Mouse (Mus musculus) embryonic facial prominence, embryonic 11.5 days (tissue): Measurements from ENCODE around the gene Irf2. TPM values are rescaled to one million over a fixed set of nuclear protein-coding genes. Genes with fewer than 3 reads are reported as not detected.

Experiments
- ATAC-seq: fragments of 200-750 bp; cut with Nextera tagmentation; replicated peaks from 2 replicates; pipeline ENCODE4 v1.8.0; 2017; ENCODE audit warnings: low read depth; ENCODE audit not compliant: insufficient number of reproducible peaks, low FRiP score, low TSS enrichment
- DNase-seq: peaks from one replicate; pipeline ENCODE4 v3.0.0-alpha.2; 2015; ENCODE audit warnings: low spot score
- H3K27ac ChIP-seq: fragments of 300-500 bp; sonication (generic); replicated peaks from 2 replicates; pipeline ENCODE4 v1.5.1; 2014; ENCODE audit warnings: mild to moderate bottlenecking, low read depth, low read length, control low read depth
- H3K27me3 ChIP-seq: fragments of 300-500 bp; sonication (generic); 2 replicates; pipeline ENCODE4 v1.6.1; 2014; ENCODE audit warnings: mild to moderate bottlenecking, low read length, moderate library complexity, mixed read lengths; ENCODE audit not compliant: control insufficient read depth, insufficient read depth
- H3K36me3 ChIP-seq: fragments of 300-500 bp; sonication (generic); replicated peaks from 2 replicates; pipeline ENCODE4 v1.6.1; 2014; ENCODE audit warnings: low read depth, mild to moderate bottlenecking, low read length, moderate library complexity, mixed read lengths; ENCODE audit not compliant: control insufficient read depth, insufficient read depth
- H3K4me1 ChIP-seq: fragments of 300-500 bp; sonication (generic); 2 replicates; pipeline ENCODE4 v1.6.1; 2014; ENCODE audit warnings: low read length, mixed read lengths; ENCODE audit not compliant: control insufficient read depth, insufficient read depth
- H3K4me2 ChIP-seq: fragments of 300-500 bp; sonication (generic); 2 replicates; pipeline ENCODE4 v1.6.1; 2014; ENCODE audit warnings: low read depth, mild to moderate bottlenecking, control low read depth, low read length, moderate library complexity
- H3K4me3 ChIP-seq: fragments of 300-500 bp; sonication (generic); 2 replicates; pipeline ENCODE4 v1.5.1; 2014; ENCODE audit warnings: low read depth, low read length, control low read depth
- H3K9ac ChIP-seq: fragments of 300-500 bp; sonication (generic); replicated peaks from 2 replicates; pipeline ENCODE4 v1.6.1; 2014; ENCODE audit warnings: mild to moderate bottlenecking, control low read depth, low read length
- H3K9me3 ChIP-seq: fragments of 300-500 bp; sonication (generic); replicated peaks from 2 replicates; pipeline ENCODE4 v1.6.1; 2016; ENCODE audit warnings: mild to moderate bottlenecking, low read length, inconsistent platforms, mixed read lengths; ENCODE audit not compliant: control insufficient read depth
- WGBS: fragments of 180-500 bp; shearing (Covaris S2); extraction: QIAGEN DNeasy Blood & Tissue Kit; methylation state at CpG from one replicate; pipeline ENCODE4 v1.1.7; 2014; 5-methylcytosine and 5-hydroxymethylcytosine counted together
- polyA plus RNA-seq: library from polyadenylated mRNA; unstranded; fragments of >200 nt; fragmentation: Nextera tagmentation; extraction: Ambion mirVana; gene quantifications from 2 replicates; pipeline ENCODE4 v1.2.1, GENCODE M21; 2014

The Irf2 gene
- polyA plus RNA-seq, 1 experiment from 2014 or later = 13.7 TPM

DNA sequence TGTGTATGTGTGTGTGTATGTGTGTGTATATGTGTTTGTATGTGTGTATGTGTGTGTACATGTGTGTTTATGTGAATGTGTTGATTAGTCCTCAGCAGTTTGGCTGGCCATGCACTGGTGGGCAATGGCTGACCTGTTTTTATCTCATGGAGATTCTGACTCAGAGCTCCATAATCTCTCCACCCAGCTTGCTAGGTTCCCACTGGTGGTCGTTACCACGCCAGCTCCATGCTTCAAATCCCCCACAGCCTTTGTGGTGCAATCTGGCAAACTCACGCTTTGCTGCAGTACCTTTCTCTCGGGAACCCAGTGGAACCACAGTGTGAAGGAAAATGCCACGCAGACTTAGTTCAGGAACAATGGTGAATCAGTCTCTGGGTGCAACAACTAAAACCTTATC, 54.8 kb downstream of the Irf2 start:
- no peaks in the 10 kb centered on the region for H3K9me3 ChIP-seq
- ATAC-seq (no peak), DNase-seq (no peak)
- H3K27ac ChIP-seq = no peak overlapping the region
- H3K4me3 ChIP-seq = no peak overlapping the region
- H3K27me3 ChIP-seq = no peaks in the 10 kb centered on the region
- H3K9ac ChIP-seq = no peak overlapping the region
- H3K4me1 ChIP-seq = no peaks in the 10 kb centered on the region
- H3K36me3 ChIP-seq = no peaks in the 10 kb centered on the region
- WGBS = 91% methylated on average over 5 of the region's 5 CpGs
- no peak overlapping the region for H3K4me2 ChIP-seq

DNA sequence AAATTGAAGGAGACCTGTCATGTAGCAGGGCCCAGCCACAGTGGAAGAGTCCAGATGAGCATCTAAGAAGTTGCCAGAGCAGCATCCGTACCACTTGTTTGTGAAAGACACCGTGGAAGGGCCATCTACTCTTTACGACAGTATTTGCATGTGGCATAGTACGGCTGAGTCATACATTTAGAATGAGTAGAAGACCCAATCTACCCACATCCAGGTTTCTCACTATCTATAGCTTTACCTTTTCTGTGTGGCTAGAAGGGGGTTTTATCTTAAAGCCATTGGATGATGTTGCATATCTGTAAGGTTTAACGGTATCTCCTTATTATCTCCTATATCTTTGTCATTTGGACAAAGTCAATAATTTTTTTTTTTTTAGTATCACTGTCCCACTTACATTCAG, 59.7 kb downstream of the Irf2 start:
- Histone ChIP-seq H3K9me3 (no peaks in the 10 kb centered on the region), H3K27ac (no peak overlapping the region), H3K4me3 (no peak overlapping the region), H3K9ac (no peak overlapping the region), H3K36me3 (no peaks in the 10 kb centered on the region), H3K4me2 (no peak overlapping the region), H3K4me1 (no peaks in the 10 kb centered on the region), H3K27me3 (no peaks in the 10 kb centered on the region)
- 96% methylated on average over 5 of the region's 5 CpGs for WGBS
- DNase-seq (no peak), ATAC-seq (no peak)

DNA sequence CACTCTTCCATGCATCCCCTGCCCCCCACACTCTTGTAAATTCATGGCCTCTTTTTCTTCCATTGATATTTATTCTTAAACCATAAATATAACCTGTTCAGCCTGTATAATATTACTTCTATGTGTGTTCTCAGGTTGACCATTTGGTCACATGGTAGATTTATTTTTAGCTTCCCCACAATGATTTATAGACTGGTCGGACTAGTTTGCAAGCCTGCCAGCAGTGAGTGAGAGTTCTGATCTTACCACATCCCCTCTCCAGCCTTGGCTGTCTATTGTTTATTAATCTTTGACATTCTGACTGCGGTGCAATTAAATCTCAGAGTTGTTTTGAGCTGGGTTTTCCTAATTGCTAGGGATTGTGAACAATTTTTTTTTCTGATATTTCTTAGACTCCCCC, 60.2 kb downstream of the Irf2 start:
- H3K27me3 ChIP-seq = no peaks in the 10 kb centered on the region
- DNase-seq = no peak
- H3K36me3 ChIP-seq = no peaks in the 10 kb centered on the region
- H3K9ac ChIP-seq = no peak overlapping the region
- H3K4me3 ChIP-seq = no peak overlapping the region
- no peak overlapping the region for H3K27ac ChIP-seq
- no peaks in the 10 kb centered on the region for H3K9me3 ChIP-seq
- no peak for ATAC-seq
- H3K4me2 ChIP-seq = no peak overlapping the region
- H3K4me1 ChIP-seq = no peaks in the 10 kb centered on the region
- WGBS = 75% methylated on average over 2 of the region's 2 CpGs

GRCm38 (mm10) chr8:46801153-46801684, 61.7 kb downstream of the Irf2 start:
- Histone ChIP-seq H3K4me2 (no peak overlapping the region), H3K36me3 (no peaks in the 10 kb centered on the region; the same call in 1 of the 2 replicates), H3K4me3 (no peak overlapping the region), H3K9me3 (no peaks in the 10 kb centered on the region), H3K27me3 (no peaks in the 10 kb centered on the region), H3K27ac (no peak overlapping the region), H3K9ac (no peak overlapping the region), H3K4me1 (no peaks in the 10 kb centered on the region)
- 100% methylated on average over 1 of the region's 1 CpGs for WGBS
- DNase-seq (no peak), ATAC-seq (no peak)

DNA sequence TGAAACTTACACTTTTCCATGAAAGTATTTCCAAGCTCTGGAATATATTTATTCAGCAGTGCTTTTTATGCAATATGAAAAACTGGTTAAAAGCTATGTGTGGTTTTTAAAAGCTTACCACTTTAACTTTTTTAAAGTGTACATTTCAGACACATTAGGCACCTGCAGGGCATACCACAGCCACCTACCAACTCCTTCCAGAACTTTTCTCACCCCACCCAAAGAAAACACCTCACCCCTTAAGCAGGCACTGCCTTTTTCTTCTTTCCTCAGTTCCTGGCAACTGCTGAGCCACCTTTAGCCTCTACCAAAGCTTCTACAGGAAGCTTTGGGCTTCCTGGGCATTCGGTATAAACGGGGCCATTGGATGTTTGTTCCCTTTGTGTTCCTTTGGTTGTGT, 62.5 kb downstream of the Irf2 start:
- Histone ChIP-seq H3K36me3 (no peaks in the 10 kb centered on the region; the same call in 1 of the 2 replicates), H3K9me3 (no peaks in the 10 kb centered on the region), H3K27me3 (no peaks in the 10 kb centered on the region), H3K27ac (no peak overlapping the region), H3K9ac (no peak overlapping the region), H3K4me1 (no peaks in the 10 kb centered on the region), H3K4me3 (no peak overlapping the region), H3K4me2 (no peak overlapping the region)
- WGBS = 87% methylated on average over 2 of the region's 2 CpGs
- ATAC-seq (no peak), DNase-seq (no peak)

- DNase-seq = no peak
- Histone ChIP-seq H3K36me3 (peaks cover 2% of the 10 kb centered on the region; the same call in 1 of the 2 replicates), H3K27ac (no peak overlapping the region), H3K27me3 (no peaks in the 10 kb centered on the region), H3K4me1 (no peaks in the 10 kb centered on the region), H3K9ac (no peak overlapping the region), H3K9me3 (no peaks in the 10 kb centered on the region), H3K4me2 (no peak overlapping the region), H3K4me3 (no peak overlapping the region)
- WGBS = 89% methylated on average over 5 of the region's 5 CpGs
- ATAC-seq = no peak
These were observed 65.2 kb downstream of the Irf2 start for GRCm38 (mm10) chr8:46804721-46805120.

GRCm38 (mm10) chr8:46811021-46811622, 71.6 kb downstream of the Irf2 start:
- Histone ChIP-seq H3K4me2 (no peak overlapping the region), H3K4me1 (no peaks in the 10 kb centered on the region), H3K27ac (no peak overlapping the region), H3K9me3 (no peaks in the 10 kb centered on the region), H3K4me3 (no peak overlapping the region), H3K9ac (no peak overlapping the region), H3K27me3 (no peaks in the 10 kb centered on the region), H3K36me3 (peaks cover 2% of the 10 kb centered on the region; the same call in 1 of the 2 replicates)
- WGBS = 89% methylated on average over 11 of the region's 11 CpGs
- no peak for ATAC-seq
- no peak for DNase-seq

DNA sequence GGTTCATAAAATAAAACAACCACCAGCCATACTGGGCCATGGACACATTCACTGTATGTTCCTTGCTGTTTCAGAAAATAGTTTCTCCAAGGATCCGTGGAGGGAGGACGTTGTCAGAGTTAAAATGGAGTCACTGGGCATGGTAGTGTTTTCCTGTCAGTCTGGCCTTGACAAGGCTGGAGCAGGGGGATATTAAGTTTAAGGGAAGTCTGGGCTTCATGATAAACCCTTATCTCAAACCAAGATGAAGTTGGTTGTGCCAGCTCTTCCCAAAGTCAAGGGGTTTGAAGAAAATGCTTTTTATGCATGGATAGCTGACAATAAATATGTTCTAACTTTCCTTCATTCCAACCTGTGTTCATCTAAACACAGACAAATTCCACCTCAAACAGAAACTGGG, 72.4 kb downstream of the Irf2 start:
- H3K9ac ChIP-seq = no peak overlapping the region
- DNase-seq (no peak), ATAC-seq (no peak)
- WGBS = 90% methylated on average over 2 of the region's 2 CpGs
- H3K4me3 ChIP-seq = no peak overlapping the region
- no peaks in the 10 kb centered on the region for H3K27me3 ChIP-seq
- no peak overlapping the region for H3K4me2 ChIP-seq
- no peaks in the 10 kb centered on the region for H3K9me3 ChIP-seq
- H3K27ac ChIP-seq = no peak overlapping the region
- H3K4me1 ChIP-seq = no peaks in the 10 kb centered on the region
- H3K36me3 ChIP-seq = peaks cover 2% of the 10 kb centered on the region; the same call in 1 of the 2 replicates
